Mouse (Mus musculus) retina, postnatal 7 days (tissue): ENCODE measurements around the gene Rabepk.
"Not testable (repeated sequence)": the region's sequence is repeated elsewhere in the genome, so short reads cannot be mapped to it uniquely, and the experiment has no call there.

Experiments
- DNase-seq: peaks from one replicate; pipeline ENCODE4 v3.0.0-alpha.2; 2012; ENCODE audit warnings: low read depth, low spot score

Rabepk gene

GRCm38 (mm10) chr2:34764801-34765200 is 34.9 kb downstream of the Rabepk start:
- no peak for DNase-seq

GRCm38 (mm10) chr2:34762872-34763271 is 36.8 kb downstream of the Rabepk start:
- no peak for DNase-seq

- no peak for DNase-seq
Measured at GRCm38 (mm10) chr2:34762174-34762573, 37.5 kb downstream of the Rabepk start.

- DNase-seq: not testable (repeated sequence)
Measured at GRCm38 (mm10) chr2:34761272-34761671, 38.4 kb downstream of the Rabepk start.

- no peak for DNase-seq
Measured at GRCm38 (mm10) chr2:34757341-34757740, 42.4 kb downstream of the Rabepk start.

- no peak for DNase-seq
Measured at GRCm38 (mm10) chr2:34754551-34755358, 45.0 kb downstream of the Rabepk start, which contains the start of gene Gapvd1. Gene Gapvd1, minus strand, starts transcription at chr2:34755232.

- peak; percentile 82 for DNase-seq
Measured at GRCm38 (mm10) chr2:34753811-34754550, 45.7 kb downstream of the Rabepk start.

GRCm38 (mm10) chr2:34750245-34750644 is 49.5 kb downstream of the Rabepk start:
- no peak for DNase-seq

GRCm38 (mm10) chr2:34748479-34748878 is 51.2 kb downstream of the Rabepk start:
- DNase-seq: no peak

- DNase-seq: no peak
Measured at GRCm38 (mm10) chr2:34745673-34746072, 54.0 kb downstream of the Rabepk start.

GRCm38 (mm10) chr2:34744476-34744875 is 55.2 kb downstream of the Rabepk start:
- no peak for DNase-seq

GRCm38 (mm10) chr2:34742675-34743074 is 57.0 kb downstream of the Rabepk start:
- DNase-seq: no peak

GRCm38 (mm10) chr2:34741390-34742159 is 58.1 kb downstream of the Rabepk start:
- DNase-seq: no peak

GRCm38 (mm10) chr2:34739684-34740391 is 59.9 kb downstream of the Rabepk start:
- no peak for DNase-seq

GRCm38 (mm10) chr2:34737911-34738310 is 61.8 kb downstream of the Rabepk start:
- no peak for DNase-seq

- DNase-seq: no peak
Measured at GRCm38 (mm10) chr2:34736626-34737025, 63.1 kb downstream of the Rabepk start.
